Mouse (Mus musculus) megakaryocyte-erythroid progenitor cell, adult 5-6 weeks (primary cell): Measurements from ENCODE around the gene Arrdc5. TPM values are rescaled to one million over a fixed set of nuclear protein-coding genes. Genes with fewer than 3 reads are reported as not detected.

Experiments used
- ATAC-seq: replicated peaks from 2 replicates; pipeline ENCODE4 v1.8.0; 2016; ENCODE audit warnings: mild to moderate bottlenecking, inconsistent platforms; ENCODE audit not compliant: severe bottlenecking, poor library complexity, low FRiP score, low TSS enrichment
- total RNA-seq, 2 experiments: library from RNA; stranded (forward) in 1 of 2; stranded (reverse) in 1 of 2; fragments of 200-1000, 215-1000 nt in 1 of 2; fragments of >200 nt in 1 of 2; fragmentation: Nextera tagmentation in 1 of 2; gene quantifications; 2 replicates each; pipeline ENCODE4 v1.2.3; 2014 to 2017

Gene Arrdc5
- not detected in 2 replicates for total RNA-seq (2014; fragmentation: Nextera tagmentation)
- total RNA-seq (2017): not detected in 2 replicates

DNA sequence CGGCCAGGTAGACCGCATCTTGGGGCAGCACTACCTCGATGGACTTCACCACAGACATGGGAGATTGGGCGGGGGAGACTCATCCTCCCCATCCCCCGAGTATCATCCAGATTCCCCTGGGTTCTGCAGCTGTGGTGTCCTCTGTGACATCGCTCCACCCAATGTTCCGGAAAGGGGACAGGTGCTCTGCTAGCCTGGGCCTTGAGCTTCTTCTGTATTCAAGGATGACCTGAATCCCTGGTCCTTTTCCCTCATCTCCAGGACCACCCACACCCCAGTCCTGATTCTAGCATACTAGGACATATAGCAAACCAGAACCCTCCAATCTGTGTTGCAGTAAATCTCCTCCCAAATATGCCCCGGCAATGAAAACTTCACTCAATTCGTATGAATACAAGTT is at the start of gene Arrdc5:
Arrdc5 (minus strand) TSS at position 101 of the 400 bp plus-strand sequence.
- no peak for ATAC-seq

DNA sequence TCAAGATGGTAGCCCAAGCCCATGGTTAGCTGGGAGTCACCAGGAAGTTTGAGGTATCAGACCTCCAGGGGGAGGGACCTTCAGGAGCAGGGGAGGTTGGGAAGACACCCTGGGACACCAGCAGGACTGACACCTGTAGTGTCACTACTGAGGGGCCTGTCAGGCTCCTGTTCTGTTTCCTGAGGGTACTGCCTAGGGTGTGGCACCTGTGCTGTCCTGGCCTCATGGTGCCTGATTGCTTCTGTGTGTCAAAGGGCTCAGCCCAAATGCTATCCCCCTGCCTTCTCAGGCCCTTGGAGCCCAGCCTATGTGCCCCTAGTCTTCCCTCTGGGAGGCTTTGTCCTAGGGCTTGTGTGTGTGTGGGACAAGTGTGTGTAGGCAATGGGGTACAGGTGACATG is 48.5 kb upstream of the Arrdc5 start:
- ATAC-seq: no peak

GRCm38 (mm10) chr17:56348128-56348527 is 48.0 kb upstream of the Arrdc5 start:
- peak; percentile 77 for ATAC-seq

- no peak for ATAC-seq
Measured at GRCm38 (mm10) chr17:56345364-56345763, 45.3 kb upstream of the Arrdc5 start.

DNA sequence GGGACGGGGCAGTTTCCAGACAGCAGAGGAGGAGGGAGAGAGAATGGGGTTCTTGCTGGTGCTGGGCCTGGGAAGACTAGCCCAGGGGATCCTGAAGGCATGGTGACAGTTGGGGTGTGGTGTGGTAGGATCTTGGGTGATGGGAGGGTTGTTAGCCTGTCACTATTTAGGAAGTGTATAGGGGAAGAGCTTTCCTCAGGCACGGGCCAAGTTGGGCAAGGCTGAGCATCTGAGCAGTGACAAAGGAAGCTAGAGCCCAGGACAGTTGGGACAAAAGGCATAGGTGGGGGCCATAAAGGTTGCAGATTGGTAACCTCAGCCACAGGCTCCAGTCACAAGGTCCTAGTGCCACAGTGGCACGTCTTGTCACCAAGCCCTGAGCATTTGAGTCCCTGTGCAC is 43.4 kb upstream of the Arrdc5 start:
- no peak for ATAC-seq

DNA sequence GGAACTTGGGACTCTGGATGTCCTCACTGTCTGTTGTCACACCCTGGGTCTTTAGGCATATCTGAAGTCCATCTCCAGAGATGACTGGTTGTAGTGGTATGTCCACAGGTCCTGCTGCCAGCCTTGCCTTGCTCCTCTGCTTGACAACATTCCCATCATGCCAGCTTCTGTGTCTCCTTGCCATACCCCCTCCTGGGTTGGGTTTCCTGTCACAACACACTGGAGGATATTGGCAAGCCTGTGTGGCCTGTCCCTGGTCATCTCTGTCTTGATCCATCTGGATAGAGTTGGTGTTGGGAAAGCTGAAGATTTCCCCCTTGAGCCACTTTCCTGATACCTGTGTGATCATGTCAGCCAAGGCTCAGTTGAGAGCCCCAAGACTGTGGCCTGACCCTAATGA is 40.6 kb upstream of the Arrdc5 start:
- no peak for ATAC-seq

DNA sequence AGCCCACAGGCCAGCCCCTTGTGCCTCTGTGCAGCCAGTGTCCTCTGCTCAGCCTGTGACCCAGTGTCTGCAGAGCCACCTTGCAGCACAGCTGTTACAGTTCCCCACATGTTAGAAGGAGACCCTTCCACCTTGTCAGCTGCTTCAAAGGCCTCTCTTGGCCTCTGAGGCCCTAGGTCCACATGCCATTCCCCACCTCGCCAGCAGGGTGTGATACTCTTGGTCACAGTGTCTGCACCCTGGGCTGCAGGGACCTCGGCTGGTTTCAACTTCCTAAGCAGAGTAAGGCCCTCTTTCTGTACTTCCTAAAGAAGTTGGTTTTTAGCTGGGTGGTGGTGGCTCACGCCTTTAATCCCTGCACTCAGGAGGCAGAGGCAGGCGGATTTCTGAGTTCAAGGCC is 38.8 kb upstream of the Arrdc5 start:
- peak; percentile 66 for ATAC-seq

GRCm38 (mm10) chr17:56337791-56338190 is 37.7 kb upstream of the Arrdc5 start:
- no peak for ATAC-seq

GRCm38 (mm10) chr17:56337190-56337589 is 37.1 kb upstream of the Arrdc5 start:
- peak; percentile 54 for ATAC-seq

- no peak for ATAC-seq
Measured at GRCm38 (mm10) chr17:56332987-56333386, 32.9 kb upstream of the Arrdc5 start.

GRCm38 (mm10) chr17:56331256-56331655 is 31.2 kb upstream of the Arrdc5 start:
- ATAC-seq: no peak

DNA sequence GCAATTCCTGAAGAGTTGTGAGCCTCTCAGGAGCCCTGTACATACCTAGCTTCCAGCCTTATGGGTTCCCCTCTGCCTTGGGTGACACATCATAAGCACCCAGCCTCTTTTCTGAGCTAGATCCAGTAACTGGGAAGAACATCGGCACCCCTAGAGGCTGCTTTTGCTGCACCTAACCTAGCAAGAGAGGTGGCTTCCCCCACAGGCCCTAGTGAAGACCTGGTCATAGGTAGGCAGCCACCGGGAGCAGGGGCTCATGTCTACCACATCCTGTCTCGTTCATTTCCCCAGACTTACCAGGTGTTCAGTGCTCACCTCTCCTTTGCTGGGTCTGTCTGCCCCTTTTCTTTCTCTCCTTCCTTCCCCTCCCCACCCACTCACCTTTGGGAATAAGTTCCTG is 30.3 kb upstream of the Arrdc5 start:
- no peak for ATAC-seq

DNA sequence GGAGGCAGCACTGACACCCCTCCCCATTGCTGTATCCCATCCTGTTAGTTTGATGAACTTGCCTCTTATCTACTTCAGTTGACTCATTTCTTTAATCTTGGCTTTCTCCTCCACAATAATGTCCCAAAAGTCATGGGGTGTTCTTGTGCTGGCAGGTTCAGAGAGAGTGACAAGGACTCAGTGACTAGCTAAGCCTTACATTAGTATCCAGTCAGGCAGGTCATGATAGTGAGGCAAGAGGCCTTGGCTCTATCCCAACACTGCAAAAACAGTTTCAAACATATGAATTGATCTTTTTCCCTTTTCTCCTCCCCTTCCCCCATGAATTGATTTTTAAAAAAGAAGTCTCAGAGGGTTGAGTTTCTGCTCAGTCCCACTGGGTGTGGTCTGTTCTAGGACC is 29.2 kb upstream of the Arrdc5 start:
- no peak for ATAC-seq

GRCm38 (mm10) chr17:56326153-56327147 is 26.4 kb upstream of the Arrdc5 start:
- ATAC-seq: no peak

GRCm38 (mm10) chr17:56325450-56326152 is 25.5 kb upstream of the Arrdc5 start, which contains the start of gene Kdm4b:
Kdm4b (plus strand) TSS chr17:56326062.
- peak; percentile 98 for ATAC-seq

DNA sequence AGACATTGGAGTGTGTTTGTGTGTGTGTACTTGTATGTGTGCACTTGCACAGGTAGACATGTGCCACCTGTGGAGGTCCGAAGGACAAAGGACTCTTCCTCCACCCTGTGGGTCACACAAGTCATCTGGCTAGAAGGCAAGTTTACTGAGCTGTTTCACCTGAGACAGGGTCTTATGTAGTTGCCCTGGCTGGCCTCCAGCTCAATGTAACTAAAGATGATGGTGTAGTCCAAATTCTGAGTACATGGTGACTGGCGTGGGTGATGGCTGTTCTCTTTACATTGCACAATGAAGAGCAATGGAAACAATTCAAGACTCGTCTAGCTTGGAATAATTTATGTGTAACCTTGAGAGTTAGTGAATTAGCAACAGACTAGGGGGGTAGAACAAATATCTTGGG is 24.3 kb upstream of the Arrdc5 start:
- ATAC-seq: no peak

GRCm38 (mm10) chr17:56309191-56309945 is 9.3 kb upstream of the Arrdc5 start:
- no peak for ATAC-seq

DNA sequence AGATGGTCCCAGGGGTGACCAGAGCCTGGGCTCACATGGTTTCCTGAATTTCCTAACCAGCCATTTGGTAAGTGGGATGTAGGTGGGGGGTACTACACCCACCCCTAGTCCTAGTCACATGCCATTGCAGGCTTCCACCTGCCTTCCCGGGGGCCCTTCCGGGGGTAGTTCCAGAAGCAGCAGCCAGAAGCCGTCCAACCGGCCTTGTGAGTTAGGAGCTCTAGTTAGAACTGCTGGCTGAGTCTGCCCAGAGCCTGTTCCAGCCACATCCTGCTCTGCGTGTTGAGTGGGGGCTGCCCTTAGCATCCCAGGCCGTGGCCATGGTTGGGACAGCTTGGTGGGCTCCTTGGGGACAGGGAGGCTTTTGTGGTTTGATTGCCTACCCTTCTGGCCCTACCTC is 8.0 kb upstream of the Arrdc5 start:
- ATAC-seq: no peak

- ATAC-seq: no peak
Measured at GRCm38 (mm10) chr17:56305826-56306225, 5.7 kb upstream of the Arrdc5 start.

- no peak for ATAC-seq
Measured at GRCm38 (mm10) chr17:56305156-56305555, 5.1 kb upstream of the Arrdc5 start.
